Mouse (Mus musculus): ENCODE measurements around the gene Fgd2. TPM values are rescaled to one million over a fixed set of nuclear protein-coding genes. Genes with fewer than 3 reads are reported as not detected.
A peak's percentile ranks its signal among the peaks of the same experiment; 100 is the strongest.
"Not testable (repeated sequence)": the region's sequence is repeated elsewhere in the genome, so short reads cannot be mapped to it uniquely, and the experiment has no call there.

Fgd2 gene
- total RNA-seq, 2 experiments from 2014 or later: 1.5 to 2.6 TPM

DNA sequence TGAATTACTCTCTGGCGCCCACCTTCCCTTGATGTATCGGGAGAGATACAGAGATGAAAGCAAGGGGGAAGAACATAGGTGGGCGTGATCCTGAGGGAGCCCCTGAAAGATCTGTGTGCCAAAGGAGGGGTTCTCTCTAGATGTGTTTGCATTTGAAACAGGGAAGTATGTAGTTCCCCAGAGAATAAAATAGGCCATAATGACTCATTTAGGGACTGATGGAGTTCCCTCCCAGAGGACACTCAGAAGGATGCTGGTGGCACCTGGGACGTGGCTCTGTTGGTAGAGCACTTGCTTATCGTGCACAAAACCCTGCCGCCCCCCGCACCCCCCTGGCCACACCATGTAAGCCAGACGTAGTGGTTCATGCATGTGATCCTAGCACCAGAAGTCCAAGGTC is 2.4 kb downstream of the Fgd2 start:
- DNase-seq: no peak

- no peak for DNase-seq
Observed at GRCm38 (mm10) chr17:29365105-29365621, 4.4 kb downstream of the Fgd2 start.

- DNase-seq: no peak
Observed at GRCm38 (mm10) chr17:29368726-29369125, 8.0 kb downstream of the Fgd2 start.

GRCm38 (mm10) chr17:29370984-29371723 is 10.4 kb downstream of the Fgd2 start:
- peak; percentile 93 to 96 for DNase-seq

DNA sequence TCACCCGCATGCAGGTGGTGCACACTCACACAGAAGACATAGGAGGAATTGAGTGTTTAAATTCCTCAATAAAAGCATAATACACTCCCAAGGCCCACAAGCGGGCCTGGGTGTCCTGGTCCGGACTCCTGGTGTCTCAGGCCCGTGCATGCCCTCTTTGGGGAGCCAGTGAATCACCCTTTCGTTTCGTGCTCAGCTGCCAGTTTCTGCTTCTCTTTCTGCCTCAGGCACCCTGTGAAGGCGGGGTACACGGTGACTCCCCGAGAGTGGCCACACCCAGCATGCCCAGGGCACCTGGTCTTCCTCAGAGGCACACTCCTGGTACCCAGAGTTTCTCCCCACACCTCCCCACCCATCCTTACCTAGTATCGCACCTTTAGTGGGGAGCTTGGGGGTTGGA is 15.2 kb downstream of the Fgd2 start:
- no peak for DNase-seq

DNA sequence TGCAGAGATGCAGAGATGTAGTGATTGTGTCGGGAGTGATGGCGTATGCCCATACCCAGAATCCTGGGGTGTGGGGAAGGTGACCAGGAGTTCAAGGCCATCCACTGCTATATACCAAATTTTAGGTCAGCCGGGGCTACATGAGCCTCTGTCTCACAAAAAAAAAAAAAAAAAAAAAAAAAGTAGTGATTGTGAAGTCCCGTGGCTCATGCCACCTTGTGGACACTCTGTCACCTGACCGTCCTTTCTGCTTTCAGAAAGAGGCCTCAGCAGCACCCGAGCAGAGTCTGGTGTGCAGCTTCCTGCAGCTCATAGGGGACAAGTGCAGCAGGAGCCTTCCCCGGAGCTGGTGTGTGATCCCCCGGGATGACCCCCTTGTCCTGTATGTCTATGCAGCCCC is 17.3 kb downstream of the Fgd2 start:
- DNase-seq: no peak

DNA sequence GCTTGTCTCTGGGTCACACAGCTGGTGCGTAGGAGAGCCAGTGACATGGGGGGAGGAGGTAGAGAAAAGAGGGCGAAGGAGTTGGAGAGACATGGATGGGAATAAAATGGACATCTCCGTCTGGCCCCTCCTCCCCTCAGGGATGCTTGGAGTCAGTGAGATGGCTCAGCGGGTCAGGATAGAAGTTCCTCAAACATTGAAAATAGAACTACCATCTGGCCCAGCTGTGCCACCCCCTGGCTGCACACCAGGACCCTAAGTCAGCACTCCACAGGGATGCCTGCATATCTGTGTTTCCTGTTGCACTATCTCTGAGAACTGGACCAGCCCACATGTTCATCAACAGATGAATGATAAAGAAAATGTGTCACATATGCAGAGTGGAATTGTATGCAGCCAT is 19.5 kb downstream of the Fgd2 start:
- DNase-seq: no peak

GRCm38 (mm10) chr17:29381472-29381871 is 20.8 kb downstream of the Fgd2 start:
- DNase-seq: peak; percentile 79 to 89

- DNase-seq: no peak
Observed at GRCm38 (mm10) chr17:29382417-29382816, 21.7 kb downstream of the Fgd2 start.

GRCm38 (mm10) chr17:29383923-29384322 is 23.2 kb downstream of the Fgd2 start:
- no peak for DNase-seq

GRCm38 (mm10) chr17:29384850-29385438 is 24.2 kb downstream of the Fgd2 start:
- peak; percentile 62 for DNase-seq

GRCm38 (mm10) chr17:29385746-29386145 is 25.0 kb downstream of the Fgd2 start:
- DNase-seq: no peak

DNA sequence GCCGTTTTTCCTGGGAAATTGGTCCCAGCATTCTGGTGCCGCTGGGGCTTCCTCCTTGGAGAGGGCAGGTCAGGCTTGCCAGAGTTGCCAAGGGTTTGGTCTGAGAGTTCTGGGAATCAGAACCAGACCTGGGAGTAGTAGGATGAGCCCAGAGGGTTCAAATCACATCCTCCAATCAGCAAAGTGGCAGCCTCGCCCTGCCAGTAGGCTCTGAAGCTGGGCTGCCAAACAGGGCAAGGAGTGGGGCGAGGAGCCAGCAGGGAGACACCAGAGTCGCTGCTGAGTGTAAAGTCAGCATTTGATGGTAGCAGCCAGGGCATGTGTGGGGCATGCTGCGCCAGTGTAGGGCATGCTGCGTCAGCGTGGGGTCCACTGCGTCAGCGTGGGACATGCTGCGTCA is 28.3 kb downstream of the Fgd2 start:
- DNase-seq: peak; percentile 37 to 52

- no peak for DNase-seq
Observed at GRCm38 (mm10) chr17:29391280-29391679, 30.6 kb downstream of the Fgd2 start.

- no peak for DNase-seq
Observed at GRCm38 (mm10) chr17:29393335-29394089, 32.8 kb downstream of the Fgd2 start.

- no peak for DNase-seq
Observed at GRCm38 (mm10) chr17:29394106-29394760, 33.5 kb downstream of the Fgd2 start.

- DNase-seq: not testable (repeated sequence)
Observed at GRCm38 (mm10) chr17:29394761-29395160, 34.0 kb downstream of the Fgd2 start.

GRCm38 (mm10) chr17:29395381-29395780 is 34.7 kb downstream of the Fgd2 start:
- peak; percentile 55 to 81 for DNase-seq

DNA sequence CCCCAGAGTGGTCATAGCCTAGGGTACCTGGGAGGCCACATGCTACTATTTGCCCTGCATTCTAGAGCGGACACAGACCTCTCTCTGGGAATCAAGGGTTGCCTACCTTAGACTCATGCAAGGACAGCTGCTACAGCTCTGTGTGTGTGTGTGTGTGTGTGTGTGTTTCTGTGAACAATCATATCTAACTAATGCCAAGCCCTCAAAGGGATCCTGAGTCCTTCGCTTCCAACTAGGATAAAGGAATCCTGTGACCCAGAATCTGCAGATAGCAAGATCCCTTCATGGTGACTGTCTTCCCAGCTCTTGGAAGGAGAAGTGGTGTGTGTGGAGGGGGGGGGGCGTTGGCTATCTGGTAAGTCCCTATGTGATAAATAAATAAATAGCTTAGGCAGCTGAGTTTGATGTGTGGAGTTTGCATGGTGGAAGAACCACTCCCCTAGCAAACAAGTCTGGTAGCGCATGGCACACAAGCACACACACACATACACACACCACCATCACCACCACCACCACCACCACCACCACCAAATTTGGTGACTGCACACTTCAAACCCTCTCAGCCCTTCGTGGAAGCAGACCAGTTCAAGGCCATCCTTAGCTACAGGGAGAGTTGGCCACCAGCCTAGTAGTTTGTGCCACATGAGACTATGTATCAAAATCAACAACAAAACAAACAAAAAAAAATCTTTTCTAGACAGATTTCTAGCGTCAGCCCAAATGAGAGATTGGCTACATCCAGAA is 35.5 kb downstream of the Fgd2 start:
- no peak for DNase-seq

GRCm38 (mm10) chr17:29396821-29397242 is 36.1 kb downstream of the Fgd2 start:
- DNase-seq: peak; percentile 87 to 88

All from heart, adult 18-20 months (tissue).